Mouse (Mus musculus) frontal cortex, postnatal 36 days (tissue): ENCODE measurements around the gene Ptp4a2.
A peak's percentile ranks its signal among the peaks of the same experiment; 100 is the strongest.
"Not testable (repeated sequence)": the region's sequence is repeated elsewhere in the genome, so short reads cannot be mapped to it uniquely, and the experiment has no call there.

ENCODE experiments used
- DNase-seq, 2 experiments: peaks; one replicate each; pipeline ENCODE4 v3.0.0; 2022; ENCODE audit warnings: low spot score in 2 of 2

Gene Ptp4a2

DNA sequence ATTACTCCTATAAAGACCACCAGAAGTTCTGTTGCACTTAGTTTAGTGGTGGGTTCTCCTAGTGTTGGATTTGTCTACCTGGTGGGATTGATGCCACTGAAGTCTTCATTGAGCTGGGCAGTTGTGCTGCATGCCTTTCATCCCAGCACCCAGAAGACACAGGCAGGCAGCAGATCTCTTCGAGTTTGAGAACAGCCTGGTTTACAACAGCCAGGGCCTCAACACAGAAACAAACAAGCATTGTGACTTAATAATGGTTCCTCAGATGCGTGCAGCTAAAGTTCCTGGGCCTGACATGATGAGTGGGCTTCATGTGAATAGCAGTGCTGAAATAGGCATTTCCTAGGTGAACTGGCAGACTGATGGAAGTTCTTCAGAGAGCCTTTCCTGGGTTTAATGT, 42.0 kb downstream of the Ptp4a2 start:
- DNase-seq, result no peak

GRCm38 (mm10) chr4:129853996-129854395, 43.0 kb downstream of the Ptp4a2 start:
- no peak for DNase-seq

- DNase-seq, result no peak
Observed at GRCm38 (mm10) chr4:129854615-129855014, 43.6 kb downstream of the Ptp4a2 start.

DNA sequence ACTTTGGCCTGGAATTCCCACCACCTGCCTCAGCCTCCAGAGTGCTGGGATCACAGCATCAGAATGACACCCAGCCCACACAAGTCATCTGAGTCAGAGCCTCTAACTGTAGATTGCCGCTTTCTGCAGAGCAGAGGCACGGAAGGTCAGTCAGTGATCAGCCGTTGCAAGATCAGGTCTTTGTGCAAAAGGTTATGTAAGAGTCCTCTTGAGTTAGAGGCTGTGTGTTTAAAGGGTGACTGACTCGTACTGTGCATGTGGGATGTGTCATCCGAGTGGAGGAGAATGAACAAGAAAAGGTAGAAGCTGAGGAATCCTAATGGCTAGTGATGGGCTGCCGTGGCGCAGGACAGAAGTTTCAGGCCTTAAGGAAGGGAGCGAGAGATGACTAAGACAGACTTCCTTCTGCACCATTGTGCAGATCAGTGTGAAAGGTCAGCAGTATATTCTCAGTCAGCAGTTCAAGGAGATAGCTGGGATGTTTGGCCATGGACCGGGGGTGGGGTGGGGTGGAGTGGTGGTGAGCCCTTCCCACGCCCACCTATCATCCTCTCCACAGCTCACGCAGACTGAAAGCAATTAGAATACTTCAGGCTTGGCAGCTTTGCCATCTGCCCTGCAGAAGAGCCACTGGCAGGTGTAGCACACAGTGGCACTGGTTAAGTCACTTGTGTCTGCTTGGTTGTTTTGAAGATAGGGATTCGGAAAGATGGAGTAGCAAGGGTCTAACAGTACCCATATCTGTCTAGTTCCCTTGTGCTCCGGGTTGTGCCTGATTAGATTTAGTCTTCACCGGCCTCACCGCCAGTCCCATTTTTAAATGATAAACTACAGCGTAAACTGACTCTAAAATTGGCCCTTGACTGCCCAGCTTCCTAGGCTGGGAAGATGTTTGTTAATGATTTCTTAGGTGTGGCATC, 44.3 kb downstream of the Ptp4a2 start:
- no peak for DNase-seq

- no peak for DNase-seq
Observed at GRCm38 (mm10) chr4:129860456-129860855, 49.4 kb downstream of the Ptp4a2 start.

DNA sequence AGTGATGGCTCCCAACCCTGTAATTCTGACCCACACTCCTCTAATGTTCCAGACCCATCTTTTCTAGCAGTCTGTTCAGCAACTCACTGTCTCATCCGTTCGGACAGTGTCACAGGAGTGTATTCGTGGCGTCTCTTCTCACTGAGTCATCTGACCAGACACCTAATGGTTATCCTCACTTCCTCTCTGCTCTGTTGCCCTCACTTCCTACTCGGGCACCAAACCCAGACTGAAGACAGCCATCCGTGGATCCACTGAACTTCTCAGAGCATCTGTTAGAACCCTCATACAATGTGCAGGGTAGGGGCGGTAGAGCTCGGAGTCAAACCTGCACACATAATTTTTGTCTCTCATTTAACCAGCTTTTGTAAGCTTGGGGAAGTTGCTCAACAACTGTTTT, 50.4 kb downstream of the Ptp4a2 start:
- DNase-seq, result no peak

- DNase-seq, result no peak
Observed at GRCm38 (mm10) chr4:129862357-129862756, 51.3 kb downstream of the Ptp4a2 start.

GRCm38 (mm10) chr4:129866171-129866570, 55.2 kb downstream of the Ptp4a2 start:
- not testable (repeated sequence) for DNase-seq

DNA sequence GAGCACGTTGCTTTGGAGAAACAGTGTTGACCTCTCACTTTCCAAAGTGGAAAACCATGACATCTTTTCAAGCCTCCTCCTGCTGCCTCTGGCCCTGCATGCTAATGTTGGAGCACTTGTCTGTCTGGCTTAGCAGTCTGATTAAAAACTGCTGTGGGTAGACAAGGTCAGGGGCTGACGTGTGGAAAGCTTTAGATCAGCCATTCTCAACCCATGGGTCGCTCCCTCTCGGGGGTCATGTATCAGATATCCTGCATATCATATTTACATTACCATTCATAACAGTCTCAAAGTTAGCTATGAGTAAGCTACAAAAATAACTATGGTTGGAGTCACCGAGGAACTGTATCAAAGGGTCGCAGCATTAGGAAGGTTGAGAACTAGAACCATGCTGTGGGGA, 57.2 kb downstream of the Ptp4a2 start:
- no peak for DNase-seq

DNA sequence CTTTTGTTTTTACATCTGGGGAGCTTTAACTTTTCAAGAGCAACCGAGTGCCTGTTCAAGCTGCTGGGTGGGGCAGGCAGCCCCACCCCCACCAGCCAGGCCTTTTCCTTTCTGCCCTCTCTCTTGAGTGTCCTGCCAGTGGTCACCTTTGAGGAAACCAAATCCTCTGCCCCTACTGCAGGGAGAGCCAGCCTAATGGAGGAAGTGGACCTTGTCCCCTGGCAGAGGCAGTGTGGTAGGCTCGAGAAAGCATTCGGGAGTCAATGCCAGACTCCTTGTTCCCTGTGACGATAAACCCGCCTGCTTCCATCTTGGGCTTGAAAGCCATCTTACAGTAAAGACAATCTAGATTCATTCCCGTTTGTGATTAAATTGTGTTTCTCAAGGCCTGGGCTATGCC, 59.5 kb downstream of the Ptp4a2 start:
- DNase-seq, result no peak

DNA sequence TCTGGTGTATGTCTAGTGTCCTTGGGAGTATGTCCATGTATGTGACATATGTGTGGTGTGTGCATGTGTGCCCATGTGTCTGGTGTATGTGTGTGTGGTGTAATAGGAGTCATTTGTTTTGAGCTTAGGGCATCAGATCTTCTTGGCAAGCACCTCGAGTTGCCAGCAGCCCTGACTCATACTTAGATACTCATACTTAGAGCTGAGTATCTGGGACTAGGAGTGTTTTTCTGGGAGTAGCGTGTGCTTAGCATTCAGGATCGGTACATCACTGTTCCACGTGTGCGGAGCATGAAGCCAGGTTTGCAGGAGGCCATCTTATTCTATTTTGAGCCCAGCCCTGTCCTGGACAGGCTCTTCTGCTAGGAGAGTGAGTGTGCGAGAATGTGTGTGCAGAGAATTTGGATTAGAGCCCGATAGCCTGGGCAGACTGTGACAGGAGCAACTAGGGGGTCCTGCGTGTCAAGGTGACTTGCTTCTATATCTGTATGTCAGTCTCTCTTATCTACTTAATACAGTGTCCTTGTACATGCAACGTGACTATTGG, 61.4 kb downstream of the Ptp4a2 start:
- no peak for DNase-seq

- no peak for DNase-seq
Observed at GRCm38 (mm10) chr4:129874805-129875204, 63.8 kb downstream of the Ptp4a2 start.

GRCm38 (mm10) chr4:129875406-129875805, 64.4 kb downstream of the Ptp4a2 start:
- DNase-seq, result peak; percentile 29 to 59

DNA sequence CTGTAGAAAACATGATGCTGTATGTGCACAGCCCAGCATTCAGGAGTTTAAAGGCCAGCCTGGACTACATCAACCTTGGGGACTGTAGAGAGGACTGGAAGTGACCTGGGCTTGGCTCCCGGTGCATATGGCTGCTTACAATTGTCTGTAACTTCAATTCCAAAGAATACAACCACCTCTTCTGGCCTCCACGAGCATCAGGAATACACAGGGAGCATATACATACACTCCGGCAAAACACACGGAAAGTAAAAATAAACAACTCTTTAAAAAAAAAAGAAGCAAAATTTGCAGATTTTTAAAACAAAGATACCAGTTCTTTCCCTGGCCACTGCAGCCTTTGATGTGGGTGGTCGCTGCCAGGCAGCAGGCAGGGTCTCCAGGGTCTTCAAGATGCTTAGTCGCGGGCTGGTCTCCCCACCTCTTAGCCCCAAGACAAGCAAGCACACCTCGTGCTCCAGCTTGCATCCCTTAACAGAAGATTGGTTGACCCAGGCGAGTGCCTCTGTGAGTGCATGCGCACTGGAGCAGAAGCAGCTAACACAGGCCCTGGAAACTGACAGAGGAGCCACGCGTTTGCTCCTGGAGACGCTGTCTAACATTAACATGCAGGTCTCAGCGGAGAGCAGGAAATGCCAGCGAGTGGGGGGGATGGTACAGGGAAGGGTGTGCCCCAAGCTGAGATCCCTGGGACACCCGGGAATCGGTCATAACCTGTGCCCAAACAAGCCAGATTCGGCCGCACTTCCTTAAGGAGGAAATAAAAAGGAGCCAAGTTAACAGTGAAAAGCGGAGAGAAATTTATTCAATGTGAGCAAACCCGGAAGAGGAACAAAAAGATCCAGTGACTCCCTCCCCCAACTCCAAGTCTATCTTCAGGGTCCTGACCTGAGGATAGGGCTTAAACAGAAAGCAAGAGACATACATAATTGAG, 66.1 kb downstream of the Ptp4a2 start:
- peak; percentile 68 to 69 for DNase-seq

GRCm38 (mm10) chr4:129877967-129878655, 67.1 kb downstream of the Ptp4a2 start:
- DNase-seq, result no peak

DNA sequence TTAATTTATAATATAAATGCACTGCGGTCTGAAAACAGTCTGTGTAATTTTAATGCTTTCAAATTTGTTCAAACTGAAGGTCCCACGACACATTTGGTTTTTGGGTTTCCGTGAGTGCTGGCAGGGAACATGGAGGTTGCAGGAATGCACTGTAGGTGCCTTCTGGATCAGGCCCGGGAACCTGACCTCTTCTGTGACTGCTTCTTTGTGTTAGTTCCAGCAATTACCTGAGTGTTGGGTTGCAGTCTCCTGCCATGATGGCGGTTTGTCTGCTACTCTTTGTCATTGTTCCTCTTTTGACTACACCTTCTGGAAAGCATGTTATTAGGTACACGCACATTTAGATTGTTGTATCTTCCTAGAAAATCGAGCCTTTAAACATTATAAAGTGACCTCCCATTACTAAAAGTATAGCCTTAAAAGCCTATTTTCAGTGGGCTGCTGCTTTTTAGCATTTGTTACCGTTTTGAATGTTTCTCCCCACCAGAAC, 67.7 kb downstream of the Ptp4a2 start:
- DNase-seq, result no peak

DNA sequence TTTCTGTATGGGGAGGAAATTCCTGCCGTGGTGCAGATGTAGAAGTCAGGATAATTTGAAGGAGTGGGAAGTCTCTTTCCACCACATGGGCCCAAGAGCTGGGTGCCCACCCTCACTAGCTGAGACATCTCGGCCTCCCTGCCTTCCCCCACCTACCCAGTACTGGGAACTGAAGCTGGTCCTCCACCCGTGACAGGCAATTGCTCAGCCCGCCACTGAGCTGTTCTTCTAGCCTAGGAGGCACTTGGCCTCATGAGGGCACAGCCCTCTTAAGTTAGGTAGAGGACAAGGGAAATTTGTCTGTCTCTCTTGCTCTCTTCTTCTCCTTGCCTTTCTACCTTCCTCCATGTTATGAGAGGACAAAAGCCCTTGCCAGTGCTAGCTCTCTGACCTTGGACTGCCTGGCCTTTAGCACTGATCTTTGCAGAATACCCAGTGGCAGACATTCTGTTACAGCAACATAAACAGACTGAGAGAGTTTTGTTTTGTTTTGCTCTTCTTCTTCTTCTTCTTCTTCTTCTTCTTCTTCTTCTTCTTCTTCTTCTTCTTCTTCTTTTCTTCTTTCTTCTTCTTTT, 68.3 kb downstream of the Ptp4a2 start:
- no peak for DNase-seq

GRCm38 (mm10) chr4:129880615-129881014, 69.6 kb downstream of the Ptp4a2 start:
- no peak for DNase-seq

- no peak for DNase-seq
Observed at GRCm38 (mm10) chr4:129881661-129882060, 70.6 kb downstream of the Ptp4a2 start.

DNA sequence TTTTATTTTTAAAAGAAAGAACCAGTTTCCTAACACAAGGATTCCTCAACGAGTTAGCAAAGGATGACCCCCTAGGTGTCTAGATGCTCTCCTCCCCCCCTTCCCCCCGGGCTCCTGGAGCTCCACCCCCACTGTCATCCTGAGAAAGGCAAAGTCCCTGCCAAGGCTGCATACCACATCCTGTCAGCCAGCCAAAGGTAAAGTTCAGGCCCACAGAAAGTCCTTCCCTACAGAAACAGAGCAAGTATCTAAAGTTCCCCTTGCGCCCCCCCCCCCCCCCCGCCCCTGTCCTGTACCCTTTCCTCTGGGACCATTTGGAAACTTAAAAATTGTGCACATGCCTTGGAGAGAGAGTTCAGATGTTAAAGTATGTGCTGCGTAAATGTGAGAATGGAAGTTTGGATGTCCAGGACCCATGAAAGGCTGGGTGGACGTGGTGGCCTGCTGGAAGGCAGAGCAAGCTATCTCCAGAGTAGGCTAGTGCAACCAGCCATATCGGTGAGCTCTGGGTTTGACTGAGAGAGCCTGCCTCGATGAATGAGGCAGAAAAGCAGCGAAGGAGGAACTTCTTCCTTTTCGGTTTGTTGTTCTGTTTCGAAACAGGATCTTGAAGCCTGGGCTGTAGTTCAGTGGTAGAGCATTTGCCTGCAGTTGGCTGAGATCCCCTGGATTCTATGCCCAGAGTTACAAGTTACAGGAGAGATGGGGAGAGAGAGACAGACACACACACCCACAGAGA, 71.7 kb downstream of the Ptp4a2 start:
- DNase-seq, result peak; percentile 28 to 38
